Mouse (Mus musculus) urinary bladder, postnatal 0 days (tissue): ENCODE results near the gene Itm2a. TPM values are rescaled to one million over a fixed set of nuclear protein-coding genes. Genes with fewer than 3 reads are reported as not detected.

Experiments used
- polyA plus RNA-seq: library from polyadenylated mRNA; unstranded; fragments of >200 nt; fragmentation: Nextera tagmentation; extraction: Ambion mirVana; gene quantifications from 2 replicates; pipeline ENCODE4 v1.2.1, GENCODE M21; 2015

The Itm2a gene
- polyA plus RNA-seq: 891 and 1,044 TPM in 2 replicates

GRCm38 (mm10) chrX:107402915-107403912 is at the start of gene Itm2a:
Gene Itm2a (minus strand): TSS chrX:107403376.

Other genes starting within 250 kb of the Itm2a start
- gene Gpr174, start 147.5 kb downstream of the Itm2a start, polyA plus RNA-seq: 0.08 TPM in 1 of 2 replicates, not detected in the other